In the genomic region with DNA sequence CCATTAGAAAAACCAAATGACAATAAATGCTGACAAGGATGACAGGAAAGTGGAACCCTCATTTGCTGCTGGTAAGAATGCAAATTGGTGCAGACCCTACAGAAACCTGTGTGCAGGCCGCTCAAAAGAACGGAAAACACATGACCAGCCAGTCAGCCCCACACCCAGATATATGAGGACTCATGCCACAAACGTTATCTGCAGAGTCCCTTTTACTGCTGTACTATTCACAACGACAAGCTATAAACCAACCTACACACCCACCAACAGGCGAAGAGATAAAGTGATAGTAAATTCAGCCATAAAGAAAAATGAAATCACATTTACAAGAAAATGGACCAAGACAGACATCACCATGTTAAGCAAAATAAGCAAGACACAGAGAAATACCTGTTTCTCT, we compare ENCODE assay signal across 28 mouse cellular contexts. TPM values are rescaled to one million over a fixed set of nuclear protein-coding genes. Genes with fewer than 3 reads are reported as not detected.
DNase-seq lines count a peak whose midpoint lies in the region; ATAC-seq and TF ChIP-seq lines count a peak whose summit lies in the region.
"Had no signal": no experiment of that assay in that cellular context is flagged by ENCODE, and none has a peak within 500 bp of the region (broad histone marks: within the 10 kb centered on the region; RNA-seq: fewer than 3 reads in every experiment).

No protein-coding gene starts in this region.

- H3K4me2 ChIP-seq in intestine, embryonic 16.5 days (ENCODE audit: low read depth, low read length) = no peak overlapping the region
- peak overlapping the region; percentile 22 for H3K4me2 ChIP-seq in liver, embryonic 13.5 days
- H3K4me2 ChIP-seq: embryonic facial prominence, embryonic 15.5 days; forebrain, embryonic 12.5 days; heart, embryonic 13.5 days; hindbrain, embryonic 15.5 days; limb, embryonic 13.5 days; neural tube, embryonic 15.5 days had no signal

- H3K79me2 ChIP-seq in MEL (ENCODE audit: control insufficient read depth, insufficient read depth, low read length, poor library complexity) = no peaks in the 10 kb centered on the region

- H3K4me3 ChIP-seq in MEL (ENCODE audit: control insufficient read depth in 1 of 2, insufficient read depth in 1 of 2, low read depth in 2 of 2, low read length in 2 of 2) = no peak overlapping the region
- H3K4me3 ChIP-seq in intestine, embryonic 16.5 days (ENCODE audit: low read length) = no peak overlapping the region
- H3K4me3 ChIP-seq in liver, embryonic 13.5 days (replicated peaks) = no peak overlapping the region
- H3K4me3 ChIP-seq: embryonic facial prominence, embryonic 15.5 days; forebrain, embryonic 12.5 days; heart, embryonic 13.5 days; hindbrain, embryonic 15.5 days; layer of hippocampus, adult 2 months; limb, embryonic 13.5 days; neural tube, embryonic 15.5 days had no signal

- no peak overlapping the region for H3K9ac ChIP-seq in MEL (ENCODE audit: control insufficient read depth, low read depth, low read length, poor library complexity, severe bottlenecking)
- H3K9ac ChIP-seq in intestine, embryonic 16.5 days (ENCODE audit: low read depth, low read length) = no peak overlapping the region
- H3K9ac ChIP-seq in liver, embryonic 13.5 days = no peak overlapping the region
- H3K9ac ChIP-seq: embryonic facial prominence, embryonic 15.5 days; forebrain, embryonic 12.5 days; heart, embryonic 13.5 days; hindbrain, embryonic 15.5 days; limb, embryonic 13.5 days; neural tube, embryonic 15.5 days had no signal

- DNase-seq in MEL (ENCODE audit: low read depth, low spot score) = no peak
- DNase-seq in liver, embryonic 13.5 days = no peak
- DNase-seq in cerebellum, adult 8-10 months = no peak
- DNase-seq in thymus, postnatal 4 days = no peak
- DNase-seq: adrenal gland, postnatal 25 days; B cell, adult 2 months; cerebellum, adult 11-12 months; cerebellum, postnatal 10 days; gastrocnemius, postnatal 10 days; heart, postnatal 10 days; kidney, postnatal 10 days; lung, adult 2 months; lung, postnatal 10 days; midbrain, embryonic 14.5 days; retina, postnatal 1 day; right cerebral cortex, postnatal 14 days; spleen, adult 18-20 months; thymus, postnatal 14 days had no signal

- no peaks in the 10 kb centered on the region; a peak in 1 of 4 replicates for H3K4me1 ChIP-seq in MEL (ENCODE audit: control insufficient read depth in 1 of 2, insufficient read depth in 2 of 2, low read length in 2 of 2)
- peaks cover 15% of the 10 kb centered on the region for H3K4me1 ChIP-seq in intestine, embryonic 16.5 days (ENCODE audit: control insufficient read depth, insufficient read depth, low read length)
- peaks cover 72% of the 10 kb centered on the region for H3K4me1 ChIP-seq in liver, embryonic 13.5 days (replicated peaks)

- 54% methylated on average over 5 of the region's 5 CpGs for WGBS in intestine, embryonic 16.5 days
- 25% methylated on average over 5 of the region's 5 CpGs for WGBS in liver, embryonic 13.5 days (ENCODE audit: insufficient replicate concordance)

- no peak for TF ChIP-seq EP300 in MEL (IDR thresholded peaks at IDR 0.05; ENCODE audit: low read depth in 1 of 2, low read length in 2 of 2)

- no peak for TF ChIP-seq CTCF in MEL (IDR thresholded peaks at IDR 0.05 in 2 of 3, conservative IDR thresholded peaks at IDR 0.05 in 1 of 3; ENCODE audit: control insufficient read depth in 1 of 3, insufficient read depth in 1 of 3, low read depth in 2 of 3, low read length in 3 of 3, poor library complexity in 1 of 3, severe bottlenecking in 1 of 3)

- peak; percentile 83 for ATAC-seq in intestine, embryonic 16.5 days
- ATAC-seq in liver, embryonic 13.5 days (ENCODE audit: low read depth) = peak; percentile 59; the same call in 1 of the 2 replicates
- ATAC-seq in megakaryocyte-erythroid progenitor cell, adult 5-6 weeks (replicated peaks; ENCODE audit: low FRiP score, low TSS enrichment, poor library complexity, severe bottlenecking) = peak; percentile 45
- ATAC-seq in monocyte, adult 5-6 weeks (replicated peaks; ENCODE audit: insufficient number of reproducible peaks, low FRiP score, low TSS enrichment, poor library complexity, severe bottlenecking) = no peak

- no peaks in the 10 kb centered on the region for H3K27me3 ChIP-seq in MEL (ENCODE audit: control insufficient read depth in 1 of 2, insufficient read depth in 2 of 2, low read length in 2 of 2)
- no peaks in the 10 kb centered on the region for H3K27me3 ChIP-seq in intestine, embryonic 16.5 days (replicated peaks; ENCODE audit: control insufficient read depth, insufficient read depth, low read length)
- no peaks in the 10 kb centered on the region for H3K27me3 ChIP-seq in liver, embryonic 13.5 days
- H3K27me3 ChIP-seq: embryonic facial prominence, embryonic 15.5 days; forebrain, embryonic 12.5 days; heart, embryonic 13.5 days; hindbrain, embryonic 15.5 days; limb, embryonic 13.5 days; neural tube, embryonic 15.5 days had no signal

- no peaks in the 10 kb centered on the region for H3K36me3 ChIP-seq in MEL (ENCODE audit: control insufficient read depth in 1 of 2, insufficient read depth in 2 of 2, low read length in 2 of 2)
- H3K36me3 ChIP-seq in intestine, embryonic 16.5 days (ENCODE audit: control insufficient read depth, insufficient read depth, low read length) = no peaks in the 10 kb centered on the region
- H3K36me3 ChIP-seq in liver, embryonic 13.5 days = no peaks in the 10 kb centered on the region
- H3K36me3 ChIP-seq: embryonic facial prominence, embryonic 15.5 days; forebrain, embryonic 12.5 days; heart, embryonic 13.5 days; hindbrain, embryonic 15.5 days; limb, embryonic 13.5 days; neural tube, embryonic 15.5 days had no signal

- no peak for TF ChIP-seq RAD21 in MEL (IDR thresholded peaks at IDR 0.05; ENCODE audit: low read depth, low read length)

- H3K9me3 ChIP-seq in MEL (replicated peaks; ENCODE audit: insufficient read depth, low read length) = no peaks in the 10 kb centered on the region
- no peaks in the 10 kb centered on the region for H3K9me3 ChIP-seq in intestine, embryonic 16.5 days (ENCODE audit: control insufficient read depth, low read length)
- no peaks in the 10 kb centered on the region for H3K9me3 ChIP-seq in liver, embryonic 13.5 days (replicated peaks)
- H3K9me3 ChIP-seq: embryonic facial prominence, embryonic 15.5 days; forebrain, embryonic 12.5 days; heart, embryonic 13.5 days; hindbrain, embryonic 15.5 days; limb, embryonic 13.5 days; neural tube, embryonic 15.5 days had no signal

- H3K27ac ChIP-seq in MEL (ENCODE audit: control insufficient read depth, low read depth, low read length) = no peak overlapping the region
- H3K27ac ChIP-seq in intestine, embryonic 16.5 days (ENCODE audit: low read length) = no peak overlapping the region
- peak overlapping the region; percentile 31; the same call in 1 of the 2 replicates for H3K27ac ChIP-seq in liver, embryonic 13.5 days
- H3K27ac ChIP-seq: embryonic facial prominence, embryonic 15.5 days; forebrain, embryonic 12.5 days; heart, embryonic 13.5 days; hindbrain, embryonic 15.5 days; layer of hippocampus, adult 2 months; limb, embryonic 13.5 days; neural tube, embryonic 15.5 days had no signal

- no peak for TF ChIP-seq POLR2A in MEL (IDR thresholded peaks at IDR 0.05; ENCODE audit: control insufficient read depth in 1 of 2, insufficient read depth in 1 of 2, low read depth in 1 of 2, low read length in 2 of 2, poor library complexity in 1 of 2)

TF ChIP-seq in MEL, 35 proteins besides CTCF, POLR2A, EP300 and RAD21:
- TF ChIP-seq E2F4 (IDR thresholded peaks at IDR 0.05; ENCODE audit: borderline replicate concordance, low read depth, low read length) (no peak), CHD2 (IDR thresholded peaks at IDR 0.05; ENCODE audit: low read length) (no peak), UBTF (IDR thresholded peaks at IDR 0.05; ENCODE audit: borderline replicate concordance, insufficient read depth, low read depth, low read length) (no peak), ETS1 (IDR thresholded peaks at IDR 0.05; ENCODE audit: low read depth, low read length) (0 out of 2 replicates have a peak, but pooled peaks have one; percentile 10), GABPA (IDR thresholded peaks at IDR 0.05; ENCODE audit: low read depth, low read length) (no peak), MAX (IDR thresholded peaks at IDR 0.05; ENCODE audit: low read length) (no peak), NELFE (IDR thresholded peaks at IDR 0.05; ENCODE audit: low read depth, low read length) (no peak), GATA1 (IDR thresholded peaks at IDR 0.05; ENCODE audit: low read depth, low read length) (0 out of 2 replicates have a peak, but pooled peaks have one; percentile 3), SIN3A (IDR thresholded peaks at IDR 0.05; ENCODE audit: low read length) (no peak), ZNF384 (IDR thresholded peaks at IDR 0.05; ENCODE audit: low read depth, low read length) (no peak)

RNA-seq across cellular contexts. Expression of gene Scamp1, which starts 26.4 kb away (rescaled TPM):
- total RNA-seq in MEL (2012; rRNA removed) = not detected in 2 replicates
- under 1 TPM in 1 of 2 experiments, not detected in 1; 0.03 TPM for polyA plus RNA-seq in MEL (2012; ENCODE audit: insufficient read depth in 1 of 2, insufficient read length in 2 of 2, low read depth in 1 of 2, low replicate concordance in 2 of 2, missing spikeins in 1 of 2)
- polyA plus RNA-seq in intestine, embryonic 16.5 days (2015; fragmentation: Nextera tagmentation; extraction: Ambion mirVana) = 26.9 and 29.1 TPM in 2 replicates
- polyA plus RNA-seq in liver, embryonic 13.5 days (2015; fragmentation: Nextera tagmentation; extraction: Ambion mirVana) = 8.0 and 9.9 TPM in 2 replicates
- 9.5 and 12.4 TPM in 2 replicates for total RNA-seq in megakaryocyte-erythroid progenitor cell, adult 5-6 weeks (2014; fragmentation: Nextera tagmentation)
- 12.6 and 24.4 TPM in 2 replicates for total RNA-seq in megakaryocyte-erythroid progenitor cell, adult 5-6 weeks (2017)
- total RNA-seq in monocyte, adult 5-6 weeks (2017) = 3.4 to 4.2 TPM (median 4.1 TPM) in 3 replicates
